In genomic region chr19:10197130-10197529, GRCm38 (mm10) we compare ENCODE assay signal across 22 mouse cellular contexts. TPM values are rescaled to one million over a fixed set of nuclear protein-coding genes. Genes with fewer than 3 reads are reported as not detected.
DNase-seq lines count a peak whose midpoint lies in the region; ATAC-seq and TF ChIP-seq lines count a peak whose summit lies in the region.
"Had no signal": no experiment of that assay in that cellular context is flagged by ENCODE, and none has a peak within 500 bp of the region (broad histone marks: within the 10 kb centered on the region; RNA-seq: fewer than 3 reads in every experiment).

No protein-coding gene starts in this region.

- WGBS in limb, embryonic 13.5 days, result 81% methylated on average over 4 of the region's 4 CpGs
- 92% methylated on average over 4 of the region's 4 CpGs for WGBS in limb, embryonic 10.5 days
- 83% methylated on average over 4 of the region's 4 CpGs for WGBS in stomach, postnatal 0 days

- TF ChIP-seq CTCF in stomach, postnatal 0 days (IDR thresholded peaks at IDR 0.05; ENCODE audit: low read depth), result no peak

- H3K27me3 ChIP-seq in limb, embryonic 13.5 days, result no peaks in the 10 kb centered on the region
- H3K27me3 ChIP-seq in limb, embryonic 10.5 days (ENCODE audit: low read depth, poor library complexity, severe bottlenecking), result no peaks in the 10 kb centered on the region
- no peaks in the 10 kb centered on the region for H3K27me3 ChIP-seq in stomach, postnatal 0 days (ENCODE audit: control insufficient read depth, insufficient read depth, low read length)
- H3K27me3 ChIP-seq: embryonic facial prominence, embryonic 12.5 days; forebrain, embryonic 13.5 days; forebrain, embryonic 15.5 days; Patski had no signal

- H3K27ac ChIP-seq in limb, embryonic 13.5 days, result no peak overlapping the region
- H3K27ac ChIP-seq in limb, embryonic 10.5 days, result no peak overlapping the region
- H3K27ac ChIP-seq in stomach, postnatal 0 days (replicated peaks), result 0 out of 2 replicates have a peak overlapping the region, but pooled peaks have one; percentile 24
- H3K27ac ChIP-seq: embryonic facial prominence, embryonic 10.5 days; embryonic facial prominence, embryonic 12.5 days; forebrain, embryonic 15.5 days had no signal

- H3K4me1 ChIP-seq in limb, embryonic 13.5 days, result no peaks in the 10 kb centered on the region
- no peaks in the 10 kb centered on the region for H3K4me1 ChIP-seq in limb, embryonic 10.5 days
- no peaks in the 10 kb centered on the region for H3K4me1 ChIP-seq in stomach, postnatal 0 days (replicated peaks; ENCODE audit: control insufficient read depth, insufficient read depth)
- H3K4me1 ChIP-seq: embryonic facial prominence, embryonic 10.5 days; embryonic facial prominence, embryonic 12.5 days; forebrain, embryonic 15.5 days had no signal

- no peak overlapping the region for H3K4me2 ChIP-seq in limb, embryonic 13.5 days (replicated peaks)
- no peak overlapping the region for H3K4me2 ChIP-seq in stomach, postnatal 0 days (replicated peaks; ENCODE audit: low read depth)
- H3K4me2 ChIP-seq: embryonic facial prominence, embryonic 12.5 days; forebrain, embryonic 13.5 days; forebrain, embryonic 15.5 days had no signal

- no peaks in the 10 kb centered on the region for H3K9me3 ChIP-seq in limb, embryonic 13.5 days
- no peaks in the 10 kb centered on the region for H3K9me3 ChIP-seq in limb, embryonic 10.5 days (replicated peaks)
- no peaks in the 10 kb centered on the region for H3K9me3 ChIP-seq in stomach, postnatal 0 days (ENCODE audit: control insufficient read depth, low read length)
- H3K9me3 ChIP-seq: embryonic facial prominence, embryonic 10.5 days; embryonic facial prominence, embryonic 12.5 days; forebrain, embryonic 13.5 days; forebrain, embryonic 15.5 days had no signal

- no peak overlapping the region for H3K4me3 ChIP-seq in limb, embryonic 13.5 days
- H3K4me3 ChIP-seq in limb, embryonic 10.5 days, result no peak overlapping the region
- no peak overlapping the region for H3K4me3 ChIP-seq in stomach, postnatal 0 days (ENCODE audit: low read depth, low read length)
- H3K4me3 ChIP-seq: embryonic facial prominence, embryonic 10.5 days; embryonic facial prominence, embryonic 12.5 days; forebrain, embryonic 13.5 days; forebrain, embryonic 15.5 days had no signal

- no peak for DNase-seq in limb, embryonic 10.5 days (ENCODE audit: low spot score)
- DNase-seq in 3T3-L1 (ENCODE audit: low read depth, low spot score) (peak; percentile 27), MN1 (ENCODE audit: low spot score) (peak; percentile 29)
- DNase-seq in stomach, postnatal 0 days (ENCODE audit: low spot score), result no peak
- DNase-seq in thymus, postnatal 10 days (ENCODE audit: low spot score in 2 of 2), result no peak
- no peak for DNase-seq in adrenal gland, adult 18-20 months (ENCODE audit: low spot score in 2 of 2)
- DNase-seq: adrenal gland, adult 2 months; adrenal gland, postnatal 10 days; adrenal gland, postnatal 25 days; cerebellum, adult 11-12 months; cerebellum, adult 2 months; cerebellum, adult 9-10 months; cerebellum, postnatal 10 days; cerebellum, postnatal 25 days; forebrain, postnatal 0 days had no signal

- H3K9ac ChIP-seq in limb, embryonic 13.5 days, result 0 out of 2 replicates have a peak overlapping the region, but pooled peaks have one; percentile 9
- H3K9ac ChIP-seq in stomach, postnatal 0 days (ENCODE audit: low read length), result no peak overlapping the region
- H3K9ac ChIP-seq: embryonic facial prominence, embryonic 12.5 days; forebrain, embryonic 13.5 days; forebrain, embryonic 15.5 days; forebrain, postnatal 0 days had no signal

- no peak for ATAC-seq in limb, embryonic 13.5 days (ENCODE audit: low FRiP score, low read depth)
- no peak for ATAC-seq in stomach, postnatal 0 days (ENCODE audit: low FRiP score, low TSS enrichment)
- ATAC-seq: activated CD4-positive, CD25-positive, alpha-beta regulatory T cell, adult 4 months; forebrain, embryonic 13.5 days; forebrain, embryonic 15.5 days; forebrain, postnatal 0 days; Patski had no signal

- H3K36me3 ChIP-seq in limb, embryonic 13.5 days, result peaks cover 83% of the 10 kb centered on the region
- peaks cover 100% of the 10 kb centered on the region for H3K36me3 ChIP-seq in limb, embryonic 10.5 days
- peaks cover 29% of the 10 kb centered on the region for H3K36me3 ChIP-seq in stomach, postnatal 0 days (ENCODE audit: control insufficient read depth, insufficient read depth, low read length)

- no peak for TF ChIP-seq EP300 in stomach, postnatal 0 days (optimal IDR thresholded peaks at IDR 0.05)

RNA-seq across cellular contexts. Expression of gene Tmem258, which starts 6.7 kb away (rescaled TPM):
- 475 and 492 TPM in 2 replicates for polyA plus RNA-seq in limb, embryonic 13.5 days (2015; fragmentation: Nextera tagmentation; extraction: Ambion mirVana)
- 420 and 432 TPM in 2 replicates for polyA plus RNA-seq in limb, embryonic 10.5 days (2016; fragmentation: Nextera tagmentation; extraction: Ambion mirVana)
- 330 and 370 TPM in 2 replicates for polyA plus RNA-seq in stomach, postnatal 0 days (2015; fragmentation: Nextera tagmentation; extraction: Ambion mirVana)
- total RNA-seq in adrenal gland, adult 18-20 months (2021), result 100 to 1,000 TPM; 139 to 159 TPM

RNA-seq across cellular contexts. Expression of gene Fen1, which starts 6.8 kb away (rescaled TPM):
- 78.4 and 82.0 TPM in 2 replicates for polyA plus RNA-seq in limb, embryonic 13.5 days (2015; fragmentation: Nextera tagmentation; extraction: Ambion mirVana)
- 188 and 204 TPM in 2 replicates for polyA plus RNA-seq in limb, embryonic 10.5 days (2016; fragmentation: Nextera tagmentation; extraction: Ambion mirVana)
- 27.8 and 29.2 TPM in 2 replicates for polyA plus RNA-seq in stomach, postnatal 0 days (2015; fragmentation: Nextera tagmentation; extraction: Ambion mirVana)
- total RNA-seq in adrenal gland, adult 18-20 months (2021), result 10 to 100 TPM in 1 of 2 experiments, 1 to 10 TPM in 1; 7.1 to 12.4 TPM

RNA-seq across cellular contexts. Expression of gene Fads1, which starts 14.4 kb away (rescaled TPM):
- 115 and 119 TPM in 2 replicates for polyA plus RNA-seq in limb, embryonic 13.5 days (2015; fragmentation: Nextera tagmentation; extraction: Ambion mirVana)
- 142 and 155 TPM in 2 replicates for polyA plus RNA-seq in limb, embryonic 10.5 days (2016; fragmentation: Nextera tagmentation; extraction: Ambion mirVana)
- polyA plus RNA-seq in stomach, postnatal 0 days (2015; fragmentation: Nextera tagmentation; extraction: Ambion mirVana), result 36.3 TPM in 2 replicates
- total RNA-seq in adrenal gland, adult 18-20 months (2021), result 1,000 to 10,000 TPM in 1 of 2 experiments, 100 to 1,000 TPM in 1; 659 to 1,051 TPM

RNA-seq across cellular contexts. Expression of gene Myrf, which starts 43.4 kb away (rescaled TPM):
- polyA plus RNA-seq in limb, embryonic 13.5 days (2015; fragmentation: Nextera tagmentation; extraction: Ambion mirVana), result 1.3 and 1.9 TPM in 2 replicates
- 6.8 and 8.4 TPM in 2 replicates for polyA plus RNA-seq in limb, embryonic 10.5 days (2016; fragmentation: Nextera tagmentation; extraction: Ambion mirVana)
- polyA plus RNA-seq in stomach, postnatal 0 days (2015; fragmentation: Nextera tagmentation; extraction: Ambion mirVana), result 9.6 and 10.7 TPM in 2 replicates
- 1 to 10 TPM; 2.1 to 2.8 TPM for total RNA-seq in adrenal gland, adult 18-20 months (2021)

Comparison
In these comparisons a context has a peak if more than half of its experiments do, and no peak if none do; other contexts are left out.
1. DNase-seq: peak in 3T3-L1 (single experiment) and MN1 (single experiment); none in limb, embryonic 10.5 days (single experiment), stomach, postnatal 0 days (single experiment), thymus, postnatal 10 days (0 of 2) and adrenal gland, adult 18-20 months (0 of 2).